Mouse (Mus musculus): Measurements from ENCODE around the gene Alyref.

- TF ChIP-seq CTCF (IDR thresholded peaks at IDR 0.05; ENCODE audit: low read depth) = no peak
- TF ChIP-seq EP300 (IDR thresholded peaks at IDR 0.05; ENCODE audit: low read depth) = no peak
Observed at GRCm38 (mm10) chr11:120568324-120568723, 29.8 kb downstream of the Alyref start.
